Mouse (Mus musculus): ENCODE measurements around the gene Tmem239. TPM values are rescaled to one million over a fixed set of nuclear protein-coding genes. Genes with fewer than 3 reads are reported as not detected.

Gene Tmem239
- polyA plus RNA-seq, 1 experiment from 2014 or later, result 0.11 TPM

DNA sequence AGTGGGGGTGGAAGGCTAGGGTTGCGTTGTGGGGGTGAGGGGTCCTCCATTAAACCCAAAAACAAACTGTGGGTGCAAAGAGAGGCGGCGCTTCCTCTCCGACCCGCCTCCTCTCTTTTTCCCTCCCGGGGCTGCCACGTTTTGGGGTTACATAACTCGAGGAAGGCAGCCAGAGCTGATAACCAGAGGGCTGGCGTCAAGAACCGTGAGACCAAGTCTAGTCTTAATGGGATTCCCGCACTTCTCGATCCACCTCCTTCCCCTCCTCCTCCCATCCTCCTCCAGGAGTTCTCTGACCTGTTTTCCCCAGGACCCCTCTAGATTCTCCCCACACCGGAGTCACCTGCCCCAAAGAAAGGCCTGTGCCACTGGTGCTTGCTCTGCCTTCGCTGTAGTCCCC lies 8.2 kb upstream of the Tmem239 start:
- H3K9ac ChIP-seq (ENCODE audit: low read length), result peak overlapping the region; percentile 80; the same call in 1 of the 2 replicates
- peak overlapping the region; percentile 65 for H3K4me2 ChIP-seq (ENCODE audit: low read depth, severe bottlenecking)
- peaks cover 5% of the 10 kb centered on the region; the same call in 1 of the 2 replicates for H3K4me1 ChIP-seq (ENCODE audit: control insufficient read depth, insufficient read depth, low read length)
- DNase-seq (ENCODE audit: low spot score) (no peak), ATAC-seq (ENCODE audit: insufficient number of reproducible peaks, low FRiP score, low TSS enrichment, low read depth) (0 out of 2 replicates have a peak, but pooled peaks have one; percentile 26)
- H3K27ac ChIP-seq (replicated peaks; ENCODE audit: low read depth, low read length), result no peak overlapping the region
- no peaks in the 10 kb centered on the region for H3K9me3 ChIP-seq (ENCODE audit: control insufficient read depth, low read length)
- peak overlapping the region; percentile 69 for H3K4me3 ChIP-seq (ENCODE audit: low read depth, low read length)
- peaks cover 8% of the 10 kb centered on the region; the same call in 1 of the 2 replicates for H3K36me3 ChIP-seq (ENCODE audit: control insufficient read depth, insufficient read depth, low read length)
- 10% methylated on average over 14 of the region's 14 CpGs for whole genome bisulfite sequencing
- no peaks in the 10 kb centered on the region for H3K27me3 ChIP-seq (ENCODE audit: control insufficient read depth, insufficient read depth, low read length)

DNA sequence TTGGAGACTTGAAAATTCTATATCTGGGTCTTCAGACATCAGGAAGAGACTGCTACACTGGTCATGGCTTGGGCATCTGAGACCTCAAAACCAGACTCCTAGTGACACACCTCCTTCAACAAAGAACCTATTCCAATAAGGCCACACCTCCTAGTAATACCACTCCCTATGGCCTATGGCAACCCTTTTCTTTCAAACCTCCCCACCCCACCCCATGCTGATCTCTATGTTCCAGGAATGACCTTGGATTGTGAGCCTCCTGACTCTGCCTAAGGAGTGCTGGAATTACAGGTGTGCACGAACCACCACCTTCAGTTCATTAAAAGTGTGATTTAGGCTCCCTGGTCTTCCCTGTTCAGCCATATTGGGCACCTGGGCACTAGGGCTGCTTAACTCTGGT lies 6.2 kb upstream of the Tmem239 start:
- no peak overlapping the region for H3K9ac ChIP-seq (ENCODE audit: low read length)
- H3K4me3 ChIP-seq (ENCODE audit: low read depth, low read length), result no peak overlapping the region
- WGBS, result 96% methylated on average over 1 of the region's 1 CpGs
- H3K27me3 ChIP-seq (ENCODE audit: control insufficient read depth, insufficient read depth, low read length), result no peaks in the 10 kb centered on the region
- no peaks in the 10 kb centered on the region for H3K9me3 ChIP-seq (ENCODE audit: control insufficient read depth, low read length)
- peaks cover 5% of the 10 kb centered on the region; the same call in 1 of the 2 replicates for H3K4me1 ChIP-seq (ENCODE audit: control insufficient read depth, insufficient read depth, low read length)
- H3K36me3 ChIP-seq (ENCODE audit: control insufficient read depth, insufficient read depth, low read length), result no peaks in the 10 kb centered on the region
- no peak overlapping the region for H3K4me2 ChIP-seq (ENCODE audit: low read depth, severe bottlenecking)
- H3K27ac ChIP-seq (replicated peaks; ENCODE audit: low read depth, low read length), result no peak overlapping the region
- no peak for ATAC-seq (ENCODE audit: insufficient number of reproducible peaks, low FRiP score, low TSS enrichment, low read depth)
- DNase-seq (ENCODE audit: low spot score), result no peak

DNA sequence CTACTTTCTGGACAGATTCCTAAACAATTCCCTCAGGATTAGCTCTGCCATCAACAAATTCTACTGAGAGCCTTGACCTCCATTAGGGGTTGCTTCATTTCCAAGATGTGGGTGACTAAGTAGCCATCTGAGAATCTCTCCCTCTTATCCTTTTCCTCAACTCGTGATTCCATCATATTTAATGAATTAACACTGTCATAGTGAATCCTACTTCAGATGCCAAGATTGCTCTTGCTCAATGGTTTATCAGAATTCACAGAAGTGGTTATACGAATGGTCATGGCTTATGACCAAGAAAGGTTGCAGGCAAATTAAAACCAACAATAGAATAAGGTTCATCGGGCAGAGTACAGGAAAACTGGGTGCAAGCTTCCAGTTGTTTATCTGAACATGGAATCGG lies 4.4 kb upstream of the Tmem239 start:
- Histone ChIP-seq H3K27ac (replicated peaks; ENCODE audit: low read depth, low read length) (no peak overlapping the region), H3K27me3 (ENCODE audit: control insufficient read depth, insufficient read depth, low read length) (no peaks in the 10 kb centered on the region), H3K4me2 (ENCODE audit: low read depth, severe bottlenecking) (no peak overlapping the region), H3K4me1 (ENCODE audit: control insufficient read depth, insufficient read depth, low read length) (no peaks in the 10 kb centered on the region; the same call in 1 of the 2 replicates), H3K4me3 (ENCODE audit: low read depth, low read length) (no peak overlapping the region), H3K9me3 (ENCODE audit: control insufficient read depth, low read length) (no peaks in the 10 kb centered on the region), H3K9ac (ENCODE audit: low read length) (no peak overlapping the region), H3K36me3 (ENCODE audit: control insufficient read depth, insufficient read depth, low read length) (no peaks in the 10 kb centered on the region)
- WGBS, result 84% methylated on average over 4 of the region's 4 CpGs
- DNase-seq (ENCODE audit: low spot score) (no peak), ATAC-seq (ENCODE audit: insufficient number of reproducible peaks, low FRiP score, low TSS enrichment, low read depth) (no peak)

DNA sequence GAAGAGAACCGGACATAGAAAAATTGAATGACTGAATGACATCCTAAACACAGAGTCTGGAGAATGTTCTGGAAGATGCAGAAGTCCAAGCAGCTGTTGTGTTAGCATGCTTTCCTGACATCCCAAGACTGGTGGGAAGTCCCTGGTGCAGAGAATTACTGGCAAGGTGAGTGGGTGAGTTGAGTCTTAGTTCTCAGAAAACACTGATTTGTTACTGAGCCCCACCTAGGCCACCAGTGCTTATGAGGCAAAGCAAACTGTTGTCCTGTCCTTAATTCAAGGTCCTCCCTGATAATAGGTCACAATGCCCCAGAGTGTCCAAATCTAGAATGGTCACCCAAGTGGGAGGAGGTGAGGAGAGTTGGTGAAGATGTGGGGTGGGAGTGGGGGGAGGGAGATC lies 1.3 kb upstream of the Tmem239 start, which contains the start of the genes Gm28372 and 1700020A23Rik:
TSS of gene Gm28372 (plus strand) at position 301 of the 400 bp plus-strand sequence.
TSS of gene 1700020A23Rik (plus strand) at position 321 of the 400 bp plus-strand sequence.
- WGBS, result 96% methylated on average over 1 of the region's 1 CpGs
- Histone ChIP-seq H3K36me3 (ENCODE audit: control insufficient read depth, insufficient read depth, low read length) (no peaks in the 10 kb centered on the region), H3K9ac (ENCODE audit: low read length) (no peak within 1 kb of the TSS), H3K4me3 (ENCODE audit: low read depth, low read length) (no peak within 1 kb of the TSS), H3K4me1 (ENCODE audit: control insufficient read depth, insufficient read depth, low read length) (no peaks in the 10 kb centered on the region), H3K4me2 (ENCODE audit: low read depth, severe bottlenecking) (no peak within 1 kb of the TSS), H3K27me3 (ENCODE audit: control insufficient read depth, insufficient read depth, low read length) (no peaks in the 10 kb centered on the region), H3K9me3 (ENCODE audit: control insufficient read depth, low read length) (no peaks in the 10 kb centered on the region), H3K27ac (replicated peaks; ENCODE audit: low read depth, low read length) (no peak within 1 kb of the TSS)
- DNase-seq (ENCODE audit: low spot score) (no peak), ATAC-seq (ENCODE audit: insufficient number of reproducible peaks, low FRiP score, low TSS enrichment, low read depth) (no peak)

DNA sequence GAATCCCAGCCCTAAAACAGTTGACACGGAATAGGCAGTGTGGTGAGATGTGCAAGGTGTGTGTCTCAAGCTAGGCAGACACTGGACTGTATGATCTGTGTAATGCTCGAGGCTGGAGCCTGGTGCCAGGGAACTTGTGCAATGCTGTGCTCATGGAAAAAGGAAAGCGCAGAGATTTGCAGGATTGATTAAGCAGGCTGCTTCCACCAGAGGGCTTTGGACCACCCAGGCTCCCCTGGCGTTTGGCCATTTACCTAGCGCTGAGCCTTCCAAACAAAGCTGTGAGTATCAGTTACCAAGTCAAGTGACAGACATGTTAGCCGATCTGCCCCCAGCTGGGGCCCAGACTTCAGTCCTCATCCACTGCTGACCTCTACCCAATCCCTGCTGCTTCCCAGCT lies 1.9 kb downstream of the Tmem239 start:
- Histone ChIP-seq H3K27me3 (ENCODE audit: control insufficient read depth, insufficient read depth, low read length) (no peaks in the 10 kb centered on the region), H3K36me3 (ENCODE audit: control insufficient read depth, insufficient read depth, low read length) (no peaks in the 10 kb centered on the region), H3K9ac (ENCODE audit: low read length) (no peak overlapping the region), H3K4me2 (ENCODE audit: low read depth, severe bottlenecking) (no peak overlapping the region), H3K27ac (replicated peaks; ENCODE audit: low read depth, low read length) (no peak overlapping the region), H3K9me3 (ENCODE audit: control insufficient read depth, low read length) (no peaks in the 10 kb centered on the region), H3K4me3 (ENCODE audit: low read depth, low read length) (no peak overlapping the region), H3K4me1 (ENCODE audit: control insufficient read depth, insufficient read depth, low read length) (no peaks in the 10 kb centered on the region)
- WGBS, result 24% methylated on average over 6 of the region's 6 CpGs
- ATAC-seq (ENCODE audit: insufficient number of reproducible peaks, low FRiP score, low TSS enrichment, low read depth) (no peak), DNase-seq (ENCODE audit: low spot score) (peak; percentile 59)

DNA sequence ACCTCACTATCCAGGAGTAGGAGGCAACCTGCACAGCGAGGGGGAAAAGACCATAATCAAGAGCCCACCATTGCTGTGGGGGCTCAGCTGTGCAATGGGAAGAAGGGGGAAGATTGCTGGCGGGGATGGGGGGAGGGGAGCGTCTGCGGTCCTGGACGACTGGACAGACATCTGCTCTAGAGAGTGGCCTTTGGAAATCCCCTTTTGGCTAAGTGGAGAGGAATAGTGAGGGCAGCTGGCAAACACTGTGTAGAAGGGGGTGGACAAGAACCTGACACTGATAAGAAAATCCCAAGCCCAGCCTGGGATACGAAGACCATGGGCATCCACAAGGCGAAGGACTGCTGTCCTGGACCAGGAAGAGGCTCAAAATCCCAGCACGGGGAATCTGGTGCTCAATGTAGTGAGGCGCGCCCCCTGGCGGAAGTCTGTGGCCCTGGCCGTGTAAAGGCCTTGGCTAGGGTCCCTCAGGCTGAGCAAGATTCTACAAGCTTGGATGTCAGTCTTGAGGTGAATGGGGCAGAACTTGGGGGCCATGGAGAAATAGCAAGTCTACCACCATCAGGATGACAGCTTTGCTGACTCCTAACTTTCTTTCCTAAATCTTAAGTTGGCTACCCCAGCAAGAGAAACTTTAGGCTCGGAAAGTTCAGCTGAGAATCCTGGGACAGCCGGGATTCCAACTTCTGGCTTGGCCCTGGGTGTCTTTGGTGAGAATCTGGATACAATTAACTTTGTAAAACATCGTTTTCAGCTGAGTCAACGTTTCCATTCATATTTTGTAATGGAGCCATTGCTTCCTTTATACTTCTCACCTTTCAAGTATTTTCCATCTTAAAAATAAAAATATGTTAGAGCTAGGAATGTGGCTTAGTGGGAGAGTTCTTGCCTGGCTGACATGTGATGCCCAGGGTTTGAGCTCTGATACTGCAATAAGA lies 5.5 kb downstream of the Tmem239 start:
- Histone ChIP-seq H3K9ac (ENCODE audit: low read length) (no peak overlapping the region), H3K9me3 (ENCODE audit: control insufficient read depth, low read length) (no peaks in the 10 kb centered on the region), H3K4me1 (ENCODE audit: control insufficient read depth, insufficient read depth, low read length) (no peaks in the 10 kb centered on the region), H3K36me3 (ENCODE audit: control insufficient read depth, insufficient read depth, low read length) (no peaks in the 10 kb centered on the region), H3K27me3 (ENCODE audit: control insufficient read depth, insufficient read depth, low read length) (no peaks in the 10 kb centered on the region), H3K4me3 (ENCODE audit: low read depth, low read length) (no peak overlapping the region), H3K27ac (replicated peaks; ENCODE audit: low read depth, low read length) (no peak overlapping the region), H3K4me2 (ENCODE audit: low read depth, severe bottlenecking) (no peak overlapping the region)
- 43% methylated on average over 16 of the region's 16 CpGs for WGBS
- DNase-seq (ENCODE audit: low spot score), result peak; percentile 93
- peak; percentile 56; the same call in 1 of the 2 replicates for ATAC-seq (ENCODE audit: insufficient number of reproducible peaks, low FRiP score, low TSS enrichment, low read depth)

DNA sequence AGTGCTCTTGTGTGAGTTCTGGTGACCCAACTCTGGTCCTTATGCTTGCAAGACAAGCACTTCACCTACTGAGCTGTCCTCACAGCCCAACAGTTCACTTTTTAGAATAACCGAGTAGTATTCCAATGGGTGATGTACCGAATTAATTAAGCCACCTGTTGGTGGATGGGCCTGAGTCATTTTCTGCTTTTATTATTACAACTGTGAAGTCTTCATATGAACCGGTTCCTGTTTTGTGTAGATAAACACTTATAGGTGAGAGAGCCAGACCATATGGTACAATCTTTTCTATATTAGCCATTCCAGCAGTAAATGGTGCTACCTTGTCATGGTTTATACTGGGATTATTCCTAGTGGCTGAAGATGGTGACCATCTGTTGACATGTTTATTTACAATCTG lies 6.5 kb downstream of the Tmem239 start:
- no peaks in the 10 kb centered on the region for H3K9me3 ChIP-seq (ENCODE audit: control insufficient read depth, low read length)
- H3K9ac ChIP-seq (ENCODE audit: low read length), result no peak overlapping the region
- 84% methylated on average over 3 of the region's 3 CpGs for WGBS
- no peaks in the 10 kb centered on the region for H3K27me3 ChIP-seq (ENCODE audit: control insufficient read depth, insufficient read depth, low read length)
- no peaks in the 10 kb centered on the region for H3K4me1 ChIP-seq (ENCODE audit: control insufficient read depth, insufficient read depth, low read length)
- no peak for DNase-seq (ENCODE audit: low spot score)
- H3K27ac ChIP-seq (replicated peaks; ENCODE audit: low read depth, low read length), result no peak overlapping the region
- no peaks in the 10 kb centered on the region for H3K36me3 ChIP-seq (ENCODE audit: control insufficient read depth, insufficient read depth, low read length)
- H3K4me3 ChIP-seq (ENCODE audit: low read depth, low read length), result no peak overlapping the region
- no peak overlapping the region for H3K4me2 ChIP-seq (ENCODE audit: low read depth, severe bottlenecking)
- no peak for ATAC-seq (ENCODE audit: insufficient number of reproducible peaks, low FRiP score, low TSS enrichment, low read depth)

DNA sequence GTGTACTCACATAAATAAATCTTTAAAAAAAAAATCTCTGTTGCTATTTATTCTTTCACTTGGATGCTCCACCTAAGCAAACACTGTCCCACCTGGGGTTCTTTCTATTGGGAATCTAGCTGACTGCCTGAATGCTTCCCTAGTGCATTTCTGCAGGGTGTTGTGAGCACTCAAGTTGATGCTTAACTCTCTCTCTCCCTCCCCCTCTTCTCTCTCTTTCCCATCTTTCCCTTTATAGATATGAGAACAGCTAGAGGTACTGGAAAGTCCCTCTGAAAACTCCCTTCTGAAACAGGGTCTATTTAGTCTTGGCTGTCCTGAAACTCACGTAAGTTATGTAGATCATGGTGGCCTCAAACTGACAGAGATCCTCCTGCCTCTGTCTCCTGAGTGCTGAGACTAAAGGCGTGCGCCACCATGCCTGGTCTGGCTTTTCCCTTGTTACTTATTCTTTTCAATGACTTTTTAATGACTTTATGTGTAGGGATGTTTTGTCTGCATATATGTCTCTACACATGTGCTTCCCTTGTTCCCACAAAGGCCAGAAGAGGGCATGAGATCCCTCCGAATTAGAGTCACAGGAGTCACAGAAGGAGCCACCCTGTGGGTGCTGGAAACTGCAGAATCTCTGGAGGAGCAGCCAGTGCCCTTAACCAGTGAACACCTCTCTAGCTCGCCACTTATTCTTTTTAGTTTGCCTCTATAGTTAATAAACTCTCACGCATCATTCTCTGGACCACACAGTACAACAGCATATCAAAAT lies 8.0 kb downstream of the Tmem239 start:
- Histone ChIP-seq H3K9ac (ENCODE audit: low read length) (no peak overlapping the region), H3K36me3 (ENCODE audit: control insufficient read depth, insufficient read depth, low read length) (no peaks in the 10 kb centered on the region), H3K4me3 (ENCODE audit: low read depth, low read length) (no peak overlapping the region), H3K4me1 (ENCODE audit: control insufficient read depth, insufficient read depth, low read length) (no peaks in the 10 kb centered on the region), H3K4me2 (ENCODE audit: low read depth, severe bottlenecking) (no peak overlapping the region), H3K27ac (replicated peaks; ENCODE audit: low read depth, low read length) (no peak overlapping the region), H3K9me3 (ENCODE audit: control insufficient read depth, low read length) (no peaks in the 10 kb centered on the region), H3K27me3 (ENCODE audit: control insufficient read depth, insufficient read depth, low read length) (no peaks in the 10 kb centered on the region)
- ATAC-seq (ENCODE audit: insufficient number of reproducible peaks, low FRiP score, low TSS enrichment, low read depth), result no peak
- WGBS, result 76% methylated on average over 6 of the region's 6 CpGs
- DNase-seq (ENCODE audit: low spot score), result no peak
